Mouse (Mus musculus) heart, adult 2 months (tissue): ENCODE results near the gene Wfdc15b.

Experiments used
- CTCF ChIP-seq: fragments of 200-600 bp; IDR thresholded peaks from 2 replicates; pipeline ENCODE4 v1.8.1; 2022; ENCODE audit warnings: antibody characterized with exemption, mild to moderate bottlenecking, moderate library complexity
- EP300 ChIP-seq: fragments of 200-500 bp; IDR thresholded peaks from 2 replicates; pipeline ENCODE4 v1.6.1; 2011; ENCODE audit warnings: low read depth, low read length, control low read depth; ENCODE audit not compliant: insufficient read depth
- POLR2A ChIP-seq: fragments of 200-500 bp; IDR thresholded peaks from 2 replicates; pipeline ENCODE4 v1.6.1; 2011; ENCODE audit warnings: mild to moderate bottlenecking, low read depth, low read length, control low read depth; ENCODE audit not compliant: insufficient read depth

- TF ChIP-seq POLR2A, result no peak
- TF ChIP-seq EP300, result no peak
- no peak for TF ChIP-seq CTCF
Measured at GRCm38 (mm10) chr2:164164941-164165340, 56.5 kb downstream of the Wfdc15b start.
